Mouse (Mus musculus): ENCODE results near the gene Pidd1. TPM values are rescaled to one million over a fixed set of nuclear protein-coding genes. Genes with fewer than 3 reads are reported as not detected.
A peak's percentile ranks its signal among the peaks of the same experiment; 100 is the strongest.

Pidd1 gene
- polyA plus RNA-seq, 1 experiment from 2014 or later, result 2.8 TPM

- Histone ChIP-seq H3K36me3 (ENCODE audit: control insufficient read depth, insufficient read depth, low read length) (peaks cover 3% of the 10 kb centered on the region; the same call in 1 of the 2 replicates), H3K4me1 (ENCODE audit: control insufficient read depth, insufficient read depth, low read depth, low read length) (peaks cover 23% of the 10 kb centered on the region), H3K9ac (ENCODE audit: low read depth, low read length) (no peak overlapping the region), H3K9me3 (ENCODE audit: control insufficient read depth, low read length) (no peaks in the 10 kb centered on the region), H3K4me3 (ENCODE audit: low read length) (peak overlapping the region; percentile 46), H3K27me3 (replicated peaks; ENCODE audit: control insufficient read depth, insufficient read depth, low read length) (peaks cover 58% of the 10 kb centered on the region), H3K27ac (ENCODE audit: low read depth, low read length) (no peak overlapping the region), H3K4me2 (ENCODE audit: low read length) (peak overlapping the region; percentile 81)
- 18% methylated on average over 5 of the region's 5 CpGs for WGBS
- ATAC-seq, result no peak
Measured at GRCm38 (mm10) chr7:141462333-141462821, 18.6 kb upstream of the Pidd1 start.

GRCm38 (mm10) chr7:141461521-141462332 lies 17.9 kb upstream of the Pidd1 start:
- H3K36me3 ChIP-seq (ENCODE audit: control insufficient read depth, insufficient read depth, low read length), result peaks cover 3% of the 10 kb centered on the region; the same call in 1 of the 2 replicates
- ATAC-seq, result no peak
- peak overlapping the region; percentile 65 for H3K9ac ChIP-seq (ENCODE audit: low read depth, low read length)
- peaks cover 16% of the 10 kb centered on the region for H3K4me1 ChIP-seq (ENCODE audit: control insufficient read depth, insufficient read depth, low read depth, low read length)
- peak overlapping the region; percentile 46 for H3K4me3 ChIP-seq (ENCODE audit: low read length)
- 2% methylated on average over 48 of the region's 59 CpGs for WGBS
- no peak overlapping the region for H3K27ac ChIP-seq (ENCODE audit: low read depth, low read length)
- H3K4me2 ChIP-seq (ENCODE audit: low read length), result peak overlapping the region; percentile 81
- no peaks in the 10 kb centered on the region for H3K9me3 ChIP-seq (ENCODE audit: control insufficient read depth, low read length)
- peaks cover 56% of the 10 kb centered on the region for H3K27me3 ChIP-seq (replicated peaks; ENCODE audit: control insufficient read depth, insufficient read depth, low read length)

DNA sequence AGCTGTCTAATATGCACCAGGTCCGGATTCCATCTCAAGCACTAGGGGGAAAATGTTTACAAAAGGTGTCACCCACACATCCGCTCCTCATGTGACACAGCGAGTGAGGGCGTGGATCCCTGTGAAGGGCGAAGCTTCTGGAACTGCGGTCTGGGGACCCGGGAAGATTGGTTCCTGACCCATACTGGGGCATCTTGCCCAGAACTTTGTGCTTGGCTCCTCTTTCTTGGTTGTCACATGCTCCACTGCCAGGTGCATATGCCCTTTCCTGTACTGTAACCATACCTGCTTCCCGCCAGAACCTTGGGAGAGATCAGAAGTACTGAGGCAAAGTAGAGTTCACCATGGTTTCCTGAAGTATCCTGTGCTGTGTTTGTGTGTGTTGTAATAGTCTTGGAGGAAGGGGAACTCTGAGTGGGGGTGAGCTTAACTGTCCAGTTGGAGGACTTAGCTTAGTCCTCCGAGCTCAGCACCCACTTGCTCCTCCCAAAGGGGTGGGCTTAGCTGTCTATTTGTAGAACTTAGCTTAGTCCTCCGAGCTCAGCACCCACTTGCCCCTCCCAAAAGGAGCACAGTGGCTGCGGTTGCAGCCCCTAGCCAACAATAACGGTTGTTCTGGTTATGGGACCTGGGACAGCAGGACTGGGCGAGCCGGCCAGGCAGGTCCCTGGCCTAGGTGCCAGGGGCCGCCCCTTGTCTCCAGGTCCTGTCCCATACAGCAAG lies 16.7 kb upstream of the Pidd1 start, which contains the start of gene Cracr2b:
Gene Cracr2b (plus strand): TSS at position 704 of the 723 bp plus-strand sequence.
- no peak within 1 kb of the TSS for H3K27ac ChIP-seq (ENCODE audit: low read depth, low read length)
- peaks cover 50% of the 10 kb centered on the region for H3K27me3 ChIP-seq (replicated peaks; ENCODE audit: control insufficient read depth, insufficient read depth, low read length)
- H3K4me1 ChIP-seq (ENCODE audit: control insufficient read depth, insufficient read depth, low read depth, low read length), result peaks cover 22% of the 10 kb centered on the region
- ATAC-seq, result no peak
- no peaks in the 10 kb centered on the region for H3K9me3 ChIP-seq (ENCODE audit: control insufficient read depth, low read length)
- 78% methylated on average over 15 of the region's 15 CpGs for WGBS
- peak within 1 kb of the TSS; percentile 81 for H3K4me2 ChIP-seq (ENCODE audit: low read length)
- peak within 1 kb of the TSS; percentile 46 for H3K4me3 ChIP-seq (ENCODE audit: low read length)
- peaks cover 3% of the 10 kb centered on the region; the same call in 1 of the 2 replicates for H3K36me3 ChIP-seq (ENCODE audit: control insufficient read depth, insufficient read depth, low read length)
- H3K9ac ChIP-seq (ENCODE audit: low read depth, low read length), result peak within 1 kb of the TSS; percentile 65

DNA sequence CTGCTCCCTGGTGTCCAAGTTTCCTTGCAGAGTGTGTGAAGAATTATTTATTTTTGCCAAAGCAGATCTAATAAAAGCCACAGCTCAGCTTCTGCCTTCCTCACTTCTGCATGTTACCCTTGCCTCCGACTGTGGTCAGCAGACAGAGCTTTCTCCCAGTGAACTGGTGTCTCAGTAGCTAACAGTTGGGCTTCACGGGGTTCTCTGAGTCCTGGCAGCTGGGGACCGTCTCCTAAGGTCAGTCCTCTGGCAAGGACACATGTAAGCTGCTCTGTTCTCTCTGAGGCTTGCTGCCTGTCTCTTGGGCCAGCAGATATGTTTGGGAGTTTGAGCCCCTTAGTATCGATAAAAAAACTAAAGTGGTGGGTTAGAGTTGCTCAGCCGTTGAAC lies 16.2 kb upstream of the Pidd1 start:
- H3K27ac ChIP-seq (ENCODE audit: low read depth, low read length), result no peak overlapping the region
- H3K4me3 ChIP-seq (ENCODE audit: low read length), result no peak overlapping the region
- WGBS, result 70% methylated on average over 5 of the region's 5 CpGs
- H3K4me1 ChIP-seq (ENCODE audit: control insufficient read depth, insufficient read depth, low read depth, low read length), result peaks cover 20% of the 10 kb centered on the region
- no peak for ATAC-seq
- no peak overlapping the region for H3K4me2 ChIP-seq (ENCODE audit: low read length)
- no peaks in the 10 kb centered on the region for H3K9me3 ChIP-seq (ENCODE audit: control insufficient read depth, low read length)
- peaks cover 44% of the 10 kb centered on the region for H3K27me3 ChIP-seq (replicated peaks; ENCODE audit: control insufficient read depth, insufficient read depth, low read length)
- no peak overlapping the region for H3K9ac ChIP-seq (ENCODE audit: low read depth, low read length)
- H3K36me3 ChIP-seq (ENCODE audit: control insufficient read depth, insufficient read depth, low read length), result peaks cover 3% of the 10 kb centered on the region; the same call in 1 of the 2 replicates

GRCm38 (mm10) chr7:141459301-141459711 lies 15.5 kb upstream of the Pidd1 start:
- Histone ChIP-seq H3K36me3 (ENCODE audit: control insufficient read depth, insufficient read depth, low read length) (peaks cover 3% of the 10 kb centered on the region; the same call in 1 of the 2 replicates), H3K9me3 (ENCODE audit: control insufficient read depth, low read length) (no peaks in the 10 kb centered on the region), H3K27ac (ENCODE audit: low read depth, low read length) (no peak overlapping the region), H3K4me1 (ENCODE audit: control insufficient read depth, insufficient read depth, low read depth, low read length) (peaks cover 18% of the 10 kb centered on the region), H3K9ac (ENCODE audit: low read depth, low read length) (no peak overlapping the region), H3K4me3 (ENCODE audit: low read length) (no peak overlapping the region), H3K4me2 (ENCODE audit: low read length) (no peak overlapping the region), H3K27me3 (replicated peaks; ENCODE audit: control insufficient read depth, insufficient read depth, low read length) (peaks cover 38% of the 10 kb centered on the region)
- WGBS, result 90% methylated on average over 17 of the region's 17 CpGs
- ATAC-seq, result no peak

GRCm38 (mm10) chr7:141458661-141459060 lies 14.8 kb upstream of the Pidd1 start:
- Histone ChIP-seq H3K4me2 (ENCODE audit: low read length) (no peak overlapping the region), H3K9me3 (ENCODE audit: control insufficient read depth, low read length) (no peaks in the 10 kb centered on the region), H3K27me3 (replicated peaks; ENCODE audit: control insufficient read depth, insufficient read depth, low read length) (peaks cover 32% of the 10 kb centered on the region), H3K4me1 (ENCODE audit: control insufficient read depth, insufficient read depth, low read depth, low read length) (peaks cover 18% of the 10 kb centered on the region), H3K9ac (ENCODE audit: low read depth, low read length) (no peak overlapping the region), H3K27ac (ENCODE audit: low read depth, low read length) (no peak overlapping the region), H3K36me3 (ENCODE audit: control insufficient read depth, insufficient read depth, low read length) (peaks cover 3% of the 10 kb centered on the region; the same call in 1 of the 2 replicates), H3K4me3 (ENCODE audit: low read length) (no peak overlapping the region)
- 92% methylated on average over 11 of the region's 11 CpGs for WGBS
- no peak for ATAC-seq

DNA sequence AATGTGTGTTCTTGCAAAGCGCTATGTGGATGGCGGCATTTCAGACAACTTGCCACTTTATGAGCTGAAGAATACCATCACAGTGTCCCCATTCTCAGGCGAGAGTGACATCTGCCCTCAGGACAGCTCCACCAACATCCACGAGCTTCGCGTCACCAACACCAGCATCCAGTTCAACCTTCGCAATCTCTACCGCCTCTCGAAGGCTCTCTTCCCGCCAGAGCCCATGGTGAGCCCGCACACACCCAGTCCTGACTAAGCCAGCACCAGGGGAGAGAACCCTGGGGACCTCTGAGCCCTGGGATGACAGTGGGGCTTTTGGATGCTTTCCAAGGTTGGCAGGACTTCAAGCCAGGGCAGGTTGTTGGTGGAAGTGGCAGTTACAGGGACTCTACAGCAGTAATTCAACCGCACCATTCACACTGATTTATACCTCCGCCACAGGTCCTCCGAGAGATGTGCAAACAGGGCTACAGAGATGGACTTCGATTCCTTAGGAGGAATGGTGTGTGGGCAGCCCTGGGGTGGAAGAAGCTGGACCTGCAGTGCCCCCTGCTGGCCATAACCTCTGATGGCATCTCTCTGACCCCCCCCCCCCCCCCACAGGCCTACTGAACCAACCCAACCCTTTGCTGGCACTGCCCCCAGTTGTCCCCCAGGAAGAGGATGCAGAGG lies 14.3 kb upstream of the Pidd1 start:
- Histone ChIP-seq H3K9me3 (ENCODE audit: control insufficient read depth, low read length) (no peaks in the 10 kb centered on the region), H3K4me1 (ENCODE audit: control insufficient read depth, insufficient read depth, low read depth, low read length) (peaks cover 18% of the 10 kb centered on the region), H3K27me3 (replicated peaks; ENCODE audit: control insufficient read depth, insufficient read depth, low read length) (peaks cover 26% of the 10 kb centered on the region), H3K4me3 (ENCODE audit: low read length) (no peak overlapping the region), H3K9ac (ENCODE audit: low read depth, low read length) (no peak overlapping the region), H3K27ac (ENCODE audit: low read depth, low read length) (no peak overlapping the region), H3K4me2 (ENCODE audit: low read length) (no peak overlapping the region), H3K36me3 (ENCODE audit: control insufficient read depth, insufficient read depth, low read length) (peaks cover 3% of the 10 kb centered on the region; the same call in 1 of the 2 replicates)
- ATAC-seq, result no peak
- WGBS, result 77% methylated on average over 15 of the region's 15 CpGs

DNA sequence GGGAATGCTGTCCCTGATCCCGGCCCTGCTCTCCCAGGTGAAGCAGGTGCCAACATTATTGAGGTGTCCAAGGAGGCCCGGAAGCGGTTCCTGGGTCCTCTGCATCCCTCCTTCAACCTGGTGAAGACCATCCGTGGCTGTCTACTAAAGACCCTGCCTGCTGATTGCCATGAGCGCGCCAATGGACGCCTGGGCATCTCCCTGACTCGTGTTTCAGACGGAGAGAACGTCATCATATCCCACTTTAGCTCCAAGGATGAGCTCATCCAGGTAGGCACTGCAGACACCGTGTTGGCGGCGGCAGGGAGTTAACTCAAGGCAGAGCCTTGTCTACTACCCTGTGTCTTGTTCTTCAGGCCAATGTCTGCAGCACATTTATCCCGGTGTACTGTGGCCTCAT lies 13.4 kb upstream of the Pidd1 start:
- no peak for ATAC-seq
- Histone ChIP-seq H3K27ac (ENCODE audit: low read depth, low read length) (no peak overlapping the region), H3K9ac (ENCODE audit: low read depth, low read length) (no peak overlapping the region), H3K4me1 (ENCODE audit: control insufficient read depth, insufficient read depth, low read depth, low read length) (peaks cover 18% of the 10 kb centered on the region), H3K9me3 (ENCODE audit: control insufficient read depth, low read length) (no peaks in the 10 kb centered on the region), H3K4me3 (ENCODE audit: low read length) (no peak overlapping the region), H3K27me3 (replicated peaks; ENCODE audit: control insufficient read depth, insufficient read depth, low read length) (peaks cover 18% of the 10 kb centered on the region), H3K4me2 (ENCODE audit: low read length) (no peak overlapping the region), H3K36me3 (ENCODE audit: control insufficient read depth, insufficient read depth, low read length) (peaks cover 4% of the 10 kb centered on the region; the same call in 1 of the 2 replicates)
- WGBS, result 93% methylated on average over 14 of the region's 14 CpGs

All from hindbrain, embryonic 16.5 days (tissue).